Mouse (Mus musculus) left cerebral cortex, adult 8-10 months (tissue): ENCODE measurements around the gene Tmem186. TPM values are rescaled to one million over a fixed set of nuclear protein-coding genes. Genes with fewer than 3 reads are reported as not detected.
A peak's percentile ranks its signal among the peaks of the same experiment; 100 is the strongest.

Source experiments
- DNase-seq, 2 experiments: peaks; one replicate each; pipeline ENCODE4 v3.0.0; 2022; ENCODE audit warnings: low spot score in 2 of 2
- microRNA-seq, 2 experiments: library from miRNA; unstranded; fragments of <30 nt; microRNA quantifications; one replicate each; pipeline ENCODE4 v1.2.0; 2022
- total RNA-seq, 4 experiments: library from RNA; stranded (reverse); gene quantifications; 2 replicates each; pipeline ENCODE4 v1.2.4; 2022

The Tmem186 gene
- total RNA-seq, 4 experiments from 2014 or later: 12.5 to 14.2 (median 13.5) TPM

DNA sequence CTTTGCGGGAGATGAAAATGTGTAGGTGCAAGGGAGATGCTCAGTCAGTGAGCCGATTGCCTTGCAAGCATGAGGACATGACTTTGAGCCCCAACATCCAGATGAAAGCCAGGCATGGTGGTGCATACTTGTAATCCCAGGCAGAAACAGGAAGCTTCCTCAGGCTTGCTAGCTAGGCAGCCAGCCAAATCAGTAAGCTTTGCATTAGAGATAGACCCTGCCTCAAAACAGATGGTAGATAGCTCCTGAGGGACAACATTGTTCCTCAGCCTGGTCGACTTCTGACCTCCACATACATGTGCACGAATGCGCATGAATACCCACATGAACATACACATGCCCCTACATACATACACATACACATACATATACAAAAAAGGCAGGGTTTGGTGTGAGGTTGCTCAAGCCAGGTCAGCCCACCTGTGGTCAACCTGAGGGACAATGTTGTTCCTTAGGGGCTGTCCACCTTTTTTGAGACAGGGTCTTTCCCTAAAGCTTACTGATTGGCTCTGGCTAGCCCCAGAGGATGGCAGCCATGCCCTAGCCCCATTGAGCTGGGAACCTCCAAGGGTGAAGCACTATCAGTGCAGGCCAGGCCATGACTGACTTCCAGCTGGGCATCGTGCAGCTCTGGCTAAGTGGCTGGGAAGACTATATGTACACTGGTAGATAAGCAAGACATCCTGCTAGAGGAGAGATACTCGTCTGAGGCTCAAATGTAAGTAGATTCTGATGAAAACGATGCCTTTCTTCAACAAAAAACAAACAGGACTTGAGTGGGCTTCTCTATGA lies 25.1 kb downstream of the Tmem186 start:
- no peak for DNase-seq

DNA sequence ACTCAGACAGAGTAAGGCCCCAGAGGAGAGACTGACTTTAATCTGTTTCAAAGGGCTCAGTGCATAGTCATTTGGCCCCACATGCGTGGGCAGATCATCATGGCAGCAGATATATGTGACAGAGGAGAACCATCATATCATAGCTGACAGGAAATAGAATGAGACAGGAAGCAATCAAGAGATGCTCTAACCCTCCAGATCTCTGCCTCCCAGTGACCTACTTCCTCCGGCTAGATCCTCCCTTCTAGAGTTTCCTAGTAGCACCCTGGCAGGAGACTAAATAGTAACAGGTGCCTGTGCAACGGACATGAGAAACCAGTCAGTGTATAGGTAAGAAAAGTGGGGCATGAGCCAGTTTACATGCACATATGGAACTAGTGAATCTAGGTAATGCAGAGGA lies 27.1 kb downstream of the Tmem186 start:
- no peak for DNase-seq

- no peak for DNase-seq
Measured at GRCm38 (mm10) chr16:8603789-8604188, 33.7 kb downstream of the Tmem186 start.

GRCm38 (mm10) chr16:8597516-8597915 lies 40.0 kb downstream of the Tmem186 start:
- DNase-seq: no peak

DNA sequence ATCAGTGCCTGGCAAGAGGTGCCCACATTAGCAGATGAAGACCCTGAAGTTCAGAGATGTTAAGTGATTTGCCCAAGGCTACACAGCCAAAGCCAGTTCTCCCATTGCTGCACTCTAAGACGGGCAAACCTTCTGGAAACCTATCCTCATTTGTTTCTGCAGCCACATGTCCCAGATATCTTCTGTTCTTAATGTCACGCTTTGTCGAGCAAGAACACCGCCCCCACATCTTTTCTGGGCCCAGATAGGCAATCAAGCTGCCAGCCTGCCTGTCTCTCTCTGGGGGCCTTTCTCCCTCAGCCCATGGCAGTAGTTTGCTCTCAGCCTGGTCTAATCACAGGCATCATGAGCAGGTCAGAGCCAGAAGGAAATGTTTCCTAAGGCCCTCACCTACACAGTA lies 41.2 kb downstream of the Tmem186 start:
- DNase-seq: peak in 1 of 2 experiments; percentile 18

DNA sequence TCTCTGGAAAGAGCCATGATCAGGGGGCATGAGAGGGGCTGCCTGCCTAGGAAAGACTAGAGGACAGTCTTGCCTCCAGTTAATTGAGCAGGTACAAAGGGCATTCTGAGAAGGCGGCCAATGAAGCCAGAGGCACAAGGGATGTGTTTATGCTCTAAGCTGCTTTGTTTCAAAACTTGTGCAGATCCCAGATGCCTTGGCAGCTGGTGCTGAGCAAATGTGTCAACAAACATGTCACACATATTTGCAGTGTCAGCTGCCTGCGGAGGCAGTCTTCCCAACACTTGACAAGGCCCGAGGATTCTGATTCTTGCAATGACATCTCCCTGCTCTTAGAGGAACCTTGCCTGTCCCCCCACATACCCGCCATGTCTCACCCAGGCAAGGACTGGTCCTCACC lies 42.1 kb downstream of the Tmem186 start:
- peak; percentile 27 to 61 for DNase-seq

DNA sequence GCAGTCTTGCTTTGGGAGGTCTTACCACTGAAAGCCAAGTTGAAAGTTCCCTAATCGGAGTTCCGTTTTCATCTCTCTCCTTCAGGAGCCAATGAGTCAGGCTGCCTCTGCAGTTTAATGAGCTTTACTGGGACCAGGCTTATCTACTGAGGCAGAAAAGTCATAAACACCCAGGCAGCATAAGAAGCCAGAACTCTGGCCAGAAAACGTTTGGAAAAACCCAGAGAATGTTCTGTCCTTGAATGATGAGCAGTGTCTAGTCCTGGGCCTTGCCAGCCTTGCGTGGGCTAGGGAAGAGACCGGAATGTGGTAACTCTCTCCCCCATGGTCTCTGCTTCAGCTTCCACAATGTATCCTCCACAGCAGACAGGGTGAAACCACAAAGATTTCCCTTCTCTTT lies 52.5 kb downstream of the Tmem186 start:
- no peak for DNase-seq

DNA sequence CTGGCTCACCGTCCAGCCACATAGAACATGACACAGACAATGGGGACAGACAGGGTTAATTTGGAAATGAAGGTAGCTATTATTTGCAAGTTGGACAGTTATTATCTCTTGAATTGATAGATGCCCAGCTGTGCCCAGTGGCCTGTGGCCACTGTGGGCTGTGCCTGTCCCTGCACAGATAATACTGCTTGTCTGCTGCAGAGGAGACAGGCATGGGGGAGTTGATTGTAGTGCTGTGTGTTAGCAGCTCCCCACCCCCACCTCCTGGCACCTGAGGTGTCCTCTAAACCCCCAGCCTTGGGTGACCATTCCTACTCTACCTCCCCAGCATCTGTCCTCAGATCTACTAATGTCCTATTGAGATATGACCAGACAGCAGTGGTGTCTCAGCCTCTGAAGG lies 53.3 kb downstream of the Tmem186 start:
- no peak for DNase-seq

Small RNAs within 50 kb of the gene (microRNA-seq; reads per million reads assigned to microRNA genes)
- 0 reads per million in 2 experiments for gene Gm22137

Other genes with a start within 250 kb of the Tmem186 start
- 1 to 10 TPM in 2 of 4 experiments, under 1 TPM in 2; 0.68 to 1.7 (median 1.1) TPM for gene Tmem114, start 212.6 kb downstream of the Tmem186 start, total RNA-seq
- gene Mettl22, start 166.9 kb downstream of the Tmem186 start, total RNA-seq: 10 to 100 TPM; 25.5 to 28.8 (median 27.7) TPM
- gene Abat, start 124.3 kb downstream of the Tmem186 start, total RNA-seq: 100 to 1,000 TPM; 178 to 210 (median 190) TPM
- 10 to 100 TPM; 28.6 to 33.1 (median 29.1) TPM for gene Pmm2, start within 50 bp of the Tmem186 start, total RNA-seq
- 10 to 100 TPM; 29.8 to 33.0 (median 31.3) TPM for gene Carhsp1, start 34.4 kb upstream of the Tmem186 start, total RNA-seq
- not detected for gene Gm5767, start 43.1 kb upstream of the Tmem186 start, total RNA-seq
- 100 to 1,000 TPM; 149 to 164 (median 158) TPM for gene Usp7, start 154.6 kb upstream of the Tmem186 start, total RNA-seq
- gene 1810013L24Rik, start 192.4 kb upstream of the Tmem186 start, total RNA-seq: 100 to 1,000 TPM; 103 to 114 (median 109) TPM